Mouse (Mus musculus): ENCODE measurements around the gene Fh1. TPM values are rescaled to one million over a fixed set of nuclear protein-coding genes. Genes with fewer than 3 reads are reported as not detected.
A peak's percentile ranks its signal among the peaks of the same experiment; 100 is the strongest.

Fh1 gene
- total and polyA plus RNA-seq, 3 experiments: 100 to 122 (median 113) TPM

GRCm38 (mm10) chr1:175640435-175641150 lies 15.2 kb upstream of the Fh1 start:
- peak; percentile 60 for DNase-seq (ENCODE audit: extremely low read depth)
- H3K4me2 ChIP-seq (ENCODE audit: insufficient read depth, low read depth, poor library complexity, severe bottlenecking): peak overlapping the region; percentile 41; the same call in 1 of the 2 replicates
- in situ Hi-C loops (cut with MboI; ENCODE audit: low pct_ligation_motif_present, low pct_unique_long_range_greater_than_20kb, low sequenced_read_pairs): no loop called here
- no peaks in the 10 kb centered on the region for H3K27me3 ChIP-seq (replicated peaks)
- peaks cover 26 to 89% of the 10 kb centered on the region in 2 experiments for H3K4me1 ChIP-seq (ENCODE audit: control insufficient read depth in 1 of 2, insufficient read depth in 2 of 2)
- peaks cover 2 to 18% of the 10 kb centered on the region in 2 experiments for H3K36me3 ChIP-seq (replicated peaks in 1 of 2; ENCODE audit: control insufficient read depth in 1 of 2, insufficient read depth in 1 of 2, low read length in 1 of 2)
- no peaks in the 10 kb centered on the region for H3K79me2 ChIP-seq (replicated peaks; ENCODE audit: control insufficient read depth, extremely low read depth, insufficient read depth, poor library complexity, severe bottlenecking)
- H3K4me3 ChIP-seq (replicated peaks in 1 of 3; ENCODE audit: low read depth in 2 of 3, low read length in 2 of 3, poor library complexity in 1 of 3): no peak overlapping the region
- H3K27ac ChIP-seq (ENCODE audit: insufficient read depth, low read depth): no peak overlapping the region
- dilution Hi-C loops (cut with MboI; ENCODE audit: extremely low pct_ligation_motif_present, extremely low pct_unique_long_range_greater_than_20kb, low sequenced_read_pairs): no loop called here
- no peak overlapping the region for H3K9ac ChIP-seq (ENCODE audit: insufficient read depth, low read depth)
- peak; percentile 85 for TF ChIP-seq MAX (IDR thresholded peaks at IDR 0.05; ENCODE audit: low read length)
- no peak for TF ChIP-seq MXI1 (IDR thresholded peaks at IDR 0.05; ENCODE audit: low read depth, low read length)
- TF ChIP-seq CHD2 (IDR thresholded peaks at IDR 0.05; ENCODE audit: low read length): peak; percentile 73; the same call in 1 of the 2 replicates
- TF ChIP-seq ZMIZ1 (IDR thresholded peaks at IDR 0.05; ENCODE audit: low read depth, low read length): no peak
- no peak for TF ChIP-seq NELFE (IDR thresholded peaks at IDR 0.05; ENCODE audit: low read depth, low read length)
- TF ChIP-seq TCF12 (IDR thresholded peaks at IDR 0.05; ENCODE audit: low read depth, low read length): peak; percentile 70
- no peak for TF ChIP-seq NRF1 (IDR thresholded peaks at IDR 0.05; ENCODE audit: low read depth, low read length)
- TF ChIP-seq ELF1 (IDR thresholded peaks at IDR 0.05; ENCODE audit: low read depth, low read length): no peak
- TF ChIP-seq POLR2AphosphoS2 (IDR thresholded peaks at IDR 0.05; ENCODE audit: low read depth, low read length): no peak
- TF ChIP-seq UBTF (IDR thresholded peaks at IDR 0.05; ENCODE audit: low read depth, low read length): no peak
- TF ChIP-seq POLR2A (IDR thresholded peaks at IDR 0.05; ENCODE audit: low read depth, low read length): no peak
- 0 out of 2 replicates have a peak, but pooled peaks have one; percentile 52 for TF ChIP-seq SIN3A (IDR thresholded peaks at IDR 0.05; ENCODE audit: low read length)
- peak; percentile 53; the same call in 1 of the 2 replicates for TF ChIP-seq MAFK (IDR thresholded peaks at IDR 0.05; ENCODE audit: insufficient replicate concordance, low read length)
- peak; percentile 32; the same call in 1 of the 2 replicates for TF ChIP-seq BHLHE40 (IDR thresholded peaks at IDR 0.05; ENCODE audit: low read depth, low read length)
- 0 out of 2 replicates have a peak, but pooled peaks have one; percentile 17 for TF ChIP-seq KAT2A (IDR thresholded peaks at IDR 0.05; ENCODE audit: insufficient replicate concordance, low read length)
- peak; percentile 84 for TF ChIP-seq MYC (IDR thresholded peaks at IDR 0.05; ENCODE audit: low read depth, low read length)
- no peak for TF ChIP-seq ZNF384 (IDR thresholded peaks at IDR 0.05; ENCODE audit: low read depth, low read length)
- peak; percentile 85 for TF ChIP-seq EP300 (IDR thresholded peaks at IDR 0.05; ENCODE audit: low read length)
- peak; percentile 63; the same call in 1 of the 2 replicates for TF ChIP-seq IRF4 (IDR thresholded peaks at IDR 0.05; ENCODE audit: low read depth, low read length)
- TF ChIP-seq CTCF (conservative IDR thresholded peaks at IDR 0.05 in 1 of 2, IDR thresholded peaks at IDR 0.05 in 1 of 2; ENCODE audit: low read depth in 2 of 2, low read length in 2 of 2): no peak
- TF ChIP-seq MEF2A (IDR thresholded peaks at IDR 0.05; ENCODE audit: borderline replicate concordance, low read depth, low read length): peak; percentile 84; the same call in 1 of the 2 replicates
- no peak for TF ChIP-seq ZKSCAN1 (IDR thresholded peaks at IDR 0.05; ENCODE audit: borderline replicate concordance, low read depth, low read length)
- no peaks in the 10 kb centered on the region for H3K9me3 ChIP-seq (replicated peaks; ENCODE audit: low read length)

Measured in CH12.LX (cell line).